Mouse (Mus musculus) MEL (cell line): ENCODE measurements around the gene Grin3b.

Source experiments
- CTCF ChIP-seq, 3 experiments: IDR thresholded peaks in 2 of 3; conservative IDR thresholded peaks in 1 of 3; 2 replicates each; pipeline ENCODE4 v1.5.1; 2011 to 2012; ENCODE audit warnings: low read length in 3 of 3, low read depth in 2 of 3, mild to moderate bottlenecking in 2 of 3, improper control_type of control experiment in 1 of 3, inconsistent platforms in 1 of 3, mixed read lengths in 1 of 3, moderate library complexity in 1 of 3; ENCODE audit not compliant: control insufficient read depth in 1 of 3, insufficient read depth in 1 of 3, poor library complexity in 1 of 3, severe bottlenecking in 1 of 3
- ELF1 ChIP-seq: IDR thresholded peaks from 2 replicates; pipeline ENCODE4 v1.6.1; 2014; ENCODE audit warnings: low read depth, mild to moderate bottlenecking, inconsistent platforms, low read length, improper control_type of control experiment, moderate library complexity
- EP300 ChIP-seq, 2 experiments: IDR thresholded peaks; 2 replicates each; pipeline ENCODE4 v1.6.1; 2011; ENCODE audit warnings: improper control_type of control experiment in 2 of 2, low read length in 2 of 2, low read depth in 1 of 2, mild to moderate bottlenecking in 1 of 2
- ETS1 ChIP-seq: IDR thresholded peaks from 2 replicates; pipeline ENCODE4 v1.6.1; 2012; ENCODE audit warnings: low read depth, mild to moderate bottlenecking, inconsistent platforms, low read length, improper control_type of control experiment, moderate library complexity
- GABPA ChIP-seq: IDR thresholded peaks from 2 replicates; pipeline ENCODE4 v1.6.1; 2012; ENCODE audit warnings: low read depth, mild to moderate bottlenecking, inconsistent platforms, low read length, improper control_type of control experiment, moderate library complexity
- GATA1 ChIP-seq: IDR thresholded peaks from 2 replicates; pipeline ENCODE4 v1.6.1; 2011; ENCODE audit warnings: low read depth, low read length, improper control_type of control experiment
- NRF1 ChIP-seq: IDR thresholded peaks from 2 replicates; pipeline ENCODE4 v1.6.1; 2014; ENCODE audit warnings: low read depth, mild to moderate bottlenecking, inconsistent platforms, low read length, improper control_type of control experiment, moderate library complexity; ENCODE audit not compliant: poor library complexity, insufficient read depth, severe bottlenecking
- POLR2A ChIP-seq, 2 experiments: IDR thresholded peaks; 2 replicates each; pipeline ENCODE4 v1.6.1; 2011 to 2012; ENCODE audit warnings: low read length in 2 of 2, mild to moderate bottlenecking in 2 of 2, control low read depth in 1 of 2, improper control_type of control experiment in 1 of 2, low read depth in 1 of 2, moderate library complexity in 1 of 2; ENCODE audit not compliant: control insufficient read depth in 1 of 2, insufficient read depth in 1 of 2, poor library complexity in 1 of 2
- POLR2AphosphoS2 ChIP-seq: IDR thresholded peaks from 2 replicates; pipeline ENCODE4 v1.6.1; 2011; ENCODE audit warnings: low read length, improper control_type of control experiment
- SIN3A ChIP-seq: IDR thresholded peaks from 2 replicates; pipeline ENCODE4 v1.6.1; 2012; ENCODE audit warnings: low read length, improper control_type of control experiment, inconsistent platforms
- SMC3 ChIP-seq: IDR thresholded peaks from 2 replicates; pipeline ENCODE4 v1.6.1; 2011; ENCODE audit warnings: low read depth, low read length, improper control_type of control experiment
- USF2 ChIP-seq, 2 experiments: IDR thresholded peaks; 2 replicates each; pipeline ENCODE4 v1.6.1; 2011 to 2012; ENCODE audit warnings: improper control_type of control experiment in 2 of 2, low read length in 2 of 2, borderline replicate concordance in 1 of 2, inconsistent platforms in 1 of 2, low read depth in 1 of 2, mild to moderate bottlenecking in 1 of 2; ENCODE audit not compliant: insufficient read depth in 1 of 2
- ZKSCAN1 ChIP-seq: IDR thresholded peaks from 2 replicates; pipeline ENCODE4 v1.6.1; 2012; ENCODE audit warnings: low read depth, mild to moderate bottlenecking, inconsistent platforms, low read length, improper control_type of control experiment, moderate library complexity

- TF ChIP-seq ETS1: no peak
- no peak for TF ChIP-seq ZKSCAN1
- no peak for TF ChIP-seq GATA1
- peak; percentile 39 to 65 (median 59); a peak in 5 of 6 replicates for TF ChIP-seq CTCF (IDR thresholded peaks at IDR 0.05 in 2 of 3, conservative IDR thresholded peaks at IDR 0.05 in 1 of 3; ENCODE audit: control insufficient read depth in 1 of 3, insufficient read depth in 1 of 3, low read depth in 2 of 3, low read length in 3 of 3, poor library complexity in 1 of 3, severe bottlenecking in 1 of 3)
- no peak for TF ChIP-seq ELF1
- TF ChIP-seq GABPA: no peak
- TF ChIP-seq EP300 (IDR thresholded peaks at IDR 0.05; ENCODE audit: low read depth in 1 of 2, low read length in 2 of 2): no peak
- no peak for TF ChIP-seq POLR2A (IDR thresholded peaks at IDR 0.05; ENCODE audit: control insufficient read depth in 1 of 2, insufficient read depth in 1 of 2, low read depth in 1 of 2, low read length in 2 of 2, poor library complexity in 1 of 2)
- TF ChIP-seq USF2 (IDR thresholded peaks at IDR 0.05; ENCODE audit: borderline replicate concordance in 1 of 2, insufficient read depth in 1 of 2, low read depth in 1 of 2, low read length in 2 of 2): no peak
- TF ChIP-seq NRF1: no peak
- TF ChIP-seq POLR2AphosphoS2: no peak
- peak; percentile 36 for TF ChIP-seq SMC3
- no peak for TF ChIP-seq SIN3A
Observed at GRCm38 (mm10) chr10:79991548-79991947, 21.0 kb downstream of the Grin3b start.
